Mouse (Mus musculus) small intestine, adult 2 months (tissue): ENCODE data around the gene Polr2h.

ENCODE experiments used
- CTCF ChIP-seq: fragments of 200-500 bp; IDR thresholded peaks from 2 replicates; pipeline ENCODE4 v1.5.1; 2012; ENCODE audit warnings: low read depth, mild to moderate bottlenecking, control low read depth, inconsistent platforms, low read length, moderate library complexity, mixed read lengths; ENCODE audit not compliant: insufficient replicate concordance, insufficient read length; ENCODE audit errors: extremely low read depth
- POLR2A ChIP-seq: fragments of 200-500 bp; IDR thresholded peaks from 2 replicates; pipeline ENCODE4 v1.6.1; 2012; ENCODE audit warnings: low read depth, mild to moderate bottlenecking, control low read depth, inconsistent platforms, low read length, moderate library complexity

- TF ChIP-seq CTCF: no peak
- no peak for TF ChIP-seq POLR2A
Observed at GRCm38 (mm10) chr16:20703071-20703470, 14.4 kb upstream of the Polr2h start.
